Mouse (Mus musculus): ENCODE results near the gene Prrc2c.

GRCm38 (mm10) chr1:162785222-162785621, 44.9 kb upstream of the Prrc2c start:
- TF ChIP-seq CTCF (IDR thresholded peaks at IDR 0.05; ENCODE audit: control insufficient read depth, insufficient read depth, insufficient read length) (no peak), MYOD1 (IDR thresholded peaks at IDR 0.05; ENCODE audit: control insufficient read depth, insufficient read length, low read depth) (no peak), USF1 (IDR thresholded peaks at IDR 0.05; ENCODE audit: low read depth) (no peak), FOSL1 (IDR thresholded peaks at IDR 0.05; ENCODE audit: insufficient read depth, low read length, poor library complexity, severe bottlenecking) (no peak), CEBPB (IDR thresholded peaks at IDR 0.05; ENCODE audit: low read depth) (no peak), MYOG (IDR thresholded peaks at IDR 0.05; ENCODE audit: control insufficient read depth, extremely low read depth, insufficient read length) (no peak), MAX (IDR thresholded peaks at IDR 0.05) (no peak)

Measured in C2C12 (cell line).